Mouse (Mus musculus): ENCODE data around the gene Lenep.

DNA sequence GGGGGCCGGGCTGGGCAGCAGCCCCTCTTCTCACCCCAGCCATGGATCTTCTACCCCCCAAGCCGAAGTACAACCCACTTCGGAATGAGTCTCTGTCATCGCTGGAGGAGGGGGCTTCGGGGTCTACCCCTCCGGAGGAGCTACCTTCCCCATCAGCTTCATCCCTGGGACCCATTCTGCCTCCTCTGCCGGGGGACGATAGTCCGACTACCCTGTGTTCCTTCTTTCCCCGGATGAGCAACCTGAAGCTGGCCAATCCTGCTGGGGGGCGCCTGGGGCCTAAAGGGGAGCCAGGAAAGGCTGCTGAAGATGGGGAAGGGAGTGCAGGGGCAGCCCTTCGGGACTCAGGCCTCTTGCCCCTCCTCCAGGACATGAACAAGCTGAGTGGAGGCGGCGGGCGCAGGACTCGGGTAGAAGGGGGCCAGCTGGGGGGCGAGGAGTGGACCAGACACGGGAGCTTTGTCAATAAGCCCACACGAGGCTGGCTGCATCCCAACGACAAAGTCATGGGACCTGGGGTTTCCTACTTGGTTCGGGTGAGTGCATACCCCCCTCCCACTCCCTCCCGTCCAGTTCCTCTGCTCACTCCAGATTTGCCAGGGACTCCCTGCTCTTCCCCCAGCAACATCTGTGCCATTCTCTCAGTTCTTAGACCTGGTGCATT lies 19.3 kb upstream of the Lenep start:
- no peak for TF ChIP-seq POLR2A (IDR thresholded peaks at IDR 0.05; ENCODE audit: low read depth, low read length)
- no peak for TF ChIP-seq CTCF (conservative IDR thresholded peaks at IDR 0.05 in 1 of 2, IDR thresholded peaks at IDR 0.05 in 1 of 2; ENCODE audit: low read depth in 2 of 2, low read length in 2 of 2)
- TF ChIP-seq MAFK (IDR thresholded peaks at IDR 0.05; ENCODE audit: insufficient replicate concordance, low read length), result no peak
- no peak for TF ChIP-seq MAX (IDR thresholded peaks at IDR 0.05; ENCODE audit: low read length)
- no peak for TF ChIP-seq JUND (conservative IDR thresholded peaks at IDR 0.05; ENCODE audit: low read depth, low read length)
- TF ChIP-seq CHD1 (IDR thresholded peaks at IDR 0.05; ENCODE audit: low read depth, low read length), result no peak
- TF ChIP-seq ZMIZ1 (IDR thresholded peaks at IDR 0.05; ENCODE audit: low read depth, low read length), result no peak
- no peak for TF ChIP-seq TCF12 (IDR thresholded peaks at IDR 0.05; ENCODE audit: low read depth, low read length)
- TF ChIP-seq EP300 (IDR thresholded peaks at IDR 0.05; ENCODE audit: low read length), result no peak
